Mouse (Mus musculus) cerebral cortex, adult 2 months (tissue): Measurements from ENCODE around the gene Cd160.

Source experiments
- WGBS: fragments of 180-500 bp; shearing (Covaris S2); methylation state at CpG from one replicate; pipeline ENCODE4 v1.1.7; 2018; 5-methylcytosine and 5-hydroxymethylcytosine counted together

Cd160 gene

GRCm38 (mm10) chr3:96829856-96830255, 705 bp upstream of the Cd160 start:
- WGBS, result 91% methylated on average over 10 of the region's 10 CpGs

- WGBS, result 64% methylated on average over 15 of the region's 15 CpGs
These were observed 765 bp downstream of the Cd160 start for GRCm38 (mm10) chr3:96828308-96828864.

GRCm38 (mm10) chr3:96825261-96825660, 3.9 kb downstream of the Cd160 start:
- WGBS, result 55% methylated on average over 11 of the region's 11 CpGs

- 71% methylated on average over 12 of the region's 12 CpGs for WGBS
These were observed 4.5 kb downstream of the Cd160 start for GRCm38 (mm10) chr3:96824614-96825013.

- WGBS, result 84% methylated on average over 3 of the region's 3 CpGs
These were observed 5.5 kb downstream of the Cd160 start for GRCm38 (mm10) chr3:96823701-96824100.

GRCm38 (mm10) chr3:96821581-96821980, 7.6 kb downstream of the Cd160 start:
- WGBS, result 91% methylated on average over 4 of the region's 4 CpGs

GRCm38 (mm10) chr3:96820116-96820915, 8.8 kb downstream of the Cd160 start:
- 71% methylated on average over 6 of the region's 6 CpGs for WGBS

- whole genome bisulfite sequencing, result 79% methylated on average over 6 of the region's 6 CpGs
These were observed 14.8 kb downstream of the Cd160 start for GRCm38 (mm10) chr3:96814342-96814741.

GRCm38 (mm10) chr3:96813591-96814244, 15.4 kb downstream of the Cd160 start:
- 70% methylated on average over 7 of the region's 7 CpGs for WGBS

GRCm38 (mm10) chr3:96813106-96813505, 16.0 kb downstream of the Cd160 start:
- WGBS, result 21% methylated on average over 9 of the region's 9 CpGs

- 36% methylated on average over 20 of the region's 20 CpGs for WGBS
These were observed 16.6 kb downstream of the Cd160 start for GRCm38 (mm10) chr3:96812395-96813091.

GRCm38 (mm10) chr3:96811232-96811631, 17.9 kb downstream of the Cd160 start:
- WGBS, result 83% methylated on average over 3 of the region's 3 CpGs

GRCm38 (mm10) chr3:96808651-96809050, 20.5 kb downstream of the Cd160 start:
- 79% methylated on average over 3 of the region's 3 CpGs for WGBS

GRCm38 (mm10) chr3:96808136-96808535, 21.0 kb downstream of the Cd160 start:
- 75% methylated on average over 3 of the region's 3 CpGs for WGBS

GRCm38 (mm10) chr3:96802214-96802613, 26.9 kb downstream of the Cd160 start:
- WGBS, result 77% methylated on average over 1 of the region's 1 CpGs

GRCm38 (mm10) chr3:96800254-96800653, 28.9 kb downstream of the Cd160 start:
- 81% methylated on average over 11 of the region's 11 CpGs for WGBS

- WGBS, result 70% methylated on average over 8 of the region's 8 CpGs
These were observed 40.6 kb downstream of the Cd160 start for GRCm38 (mm10) chr3:96788506-96788905.

GRCm38 (mm10) chr3:96787784-96788183, 41.4 kb downstream of the Cd160 start:
- 97% methylated on average over 1 of the region's 1 CpGs for WGBS

- 71% methylated on average over 8 of the region's 8 CpGs for WGBS
These were observed 46.9 kb downstream of the Cd160 start for GRCm38 (mm10) chr3:96782236-96782635.

GRCm38 (mm10) chr3:96777120-96777519, 52.0 kb downstream of the Cd160 start:
- 76% methylated on average over 3 of the region's 3 CpGs for WGBS

- WGBS, result 40% methylated on average over 1 of the region's 1 CpGs
These were observed 56.2 kb downstream of the Cd160 start for GRCm38 (mm10) chr3:96772949-96773348.

GRCm38 (mm10) chr3:96769971-96770370, 59.2 kb downstream of the Cd160 start:
- 85% methylated on average over 5 of the region's 5 CpGs for WGBS
